Mouse (Mus musculus) neural tube, embryonic 13.5 days (tissue): ENCODE results near the gene Fbxw7. TPM values are rescaled to one million over a fixed set of nuclear protein-coding genes. Genes with fewer than 3 reads are reported as not detected.
A peak's percentile ranks its signal among the peaks of the same experiment; 100 is the strongest.

Experiments used
- ATAC-seq: fragments of 200-750 bp; cut with Nextera tagmentation; 2 replicates; pipeline ENCODE4 v1.8.0; 2017; ENCODE audit warnings: low read depth, mild to moderate bottlenecking, moderate TSS enrichment, moderate library complexity
- H3K27ac ChIP-seq: fragments of 300-500 bp; sonication (generic); replicated peaks from 2 replicates; pipeline ENCODE4 v1.5.1; 2015; ENCODE audit warnings: moderate library complexity, mild to moderate bottlenecking, inconsistent platforms
- H3K27me3 ChIP-seq: fragments of 300-500 bp; sonication (generic); 2 replicates; pipeline ENCODE4 v1.6.1; 2015; ENCODE audit warnings: mild to moderate bottlenecking, inconsistent platforms
- H3K36me3 ChIP-seq: fragments of 300-500 bp; sonication (generic); 2 replicates; pipeline ENCODE4 v1.6.1; 2015; ENCODE audit warnings: mild to moderate bottlenecking, inconsistent platforms
- H3K4me1 ChIP-seq: fragments of 300-500 bp; sonication (generic); replicated peaks from 2 replicates; pipeline ENCODE4 v1.6.1; 2015; ENCODE audit warnings: inconsistent platforms
- H3K4me2 ChIP-seq: fragments of 300-500 bp; sonication (generic); 2 replicates; pipeline ENCODE4 v1.6.1; 2015; ENCODE audit warnings: inconsistent platforms, mild to moderate bottlenecking, moderate library complexity
- H3K4me3 ChIP-seq: fragments of 300-500 bp; sonication (generic); 2 replicates; pipeline ENCODE4 v1.5.1; 2015; ENCODE audit warnings: mild to moderate bottlenecking, inconsistent platforms
- H3K9ac ChIP-seq: fragments of 300-500 bp; sonication (generic); 2 replicates; pipeline ENCODE4 v1.6.1; 2015; ENCODE audit warnings: moderate library complexity, mild to moderate bottlenecking, inconsistent platforms
- H3K9me3 ChIP-seq: fragments of 300-500 bp; sonication (generic); 2 replicates; pipeline ENCODE4 v1.6.1; 2016; ENCODE audit warnings: inconsistent platforms
- WGBS: fragments of 180-500 bp; shearing (Covaris S2); methylation state at CpG from one replicate; pipeline ENCODE4 v1.1.7; 2015; 5-methylcytosine and 5-hydroxymethylcytosine counted together
- polyA plus RNA-seq: library from polyadenylated mRNA; unstranded; fragments of >200 nt; fragmentation: Nextera tagmentation; extraction: Ambion mirVana; gene quantifications from 2 replicates; pipeline ENCODE4 v1.2.1, GENCODE M21; 2015

The Fbxw7 gene
- 27.2 and 31.9 TPM in 2 replicates for polyA plus RNA-seq

DNA sequence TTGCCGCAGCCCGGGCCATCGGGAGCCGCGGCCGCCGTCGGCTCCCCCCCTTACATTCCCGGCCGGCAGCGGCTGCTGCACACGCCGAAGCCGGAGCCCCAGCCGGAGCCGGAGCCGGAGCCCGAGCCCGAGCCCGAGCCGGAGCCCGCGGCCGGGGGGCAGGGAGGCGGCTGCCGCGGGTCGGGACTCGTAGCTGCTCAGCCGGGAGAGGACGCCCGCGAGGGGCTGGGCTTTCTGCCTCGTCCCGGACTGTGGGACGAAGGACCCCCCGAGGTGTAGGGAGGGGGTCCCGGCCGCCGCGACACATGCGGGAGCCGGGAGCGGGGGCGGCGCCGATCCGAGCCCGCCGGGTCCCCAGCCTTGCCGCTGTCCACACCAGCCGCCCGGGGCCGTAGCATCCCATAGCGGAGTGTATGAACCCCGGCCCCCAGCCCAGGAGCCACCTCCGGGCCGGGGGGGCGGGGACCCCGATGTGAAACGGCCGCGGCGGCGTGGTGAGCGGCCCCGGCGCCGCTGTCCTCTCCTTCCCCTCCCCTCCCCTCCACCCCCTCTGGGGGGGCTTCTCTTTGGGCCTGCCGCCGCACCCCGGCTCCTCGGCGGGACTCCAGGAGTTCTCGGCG lies at the start of gene Fbxw7:
Gene Fbxw7, plus strand, starts transcription at position 507 of the 620 bp plus-strand sequence.
- peak; percentile 64 for ATAC-seq
- Histone ChIP-seq H3K4me1 (peaks cover 36% of the 10 kb centered on the region), H3K36me3 (no peaks in the 10 kb centered on the region), H3K9ac (peak within 1 kb of the TSS; percentile 93), H3K4me3 (peak within 1 kb of the TSS; percentile 78), H3K9me3 (no peaks in the 10 kb centered on the region), H3K27me3 (no peaks in the 10 kb centered on the region), H3K27ac (peak within 1 kb of the TSS; percentile 95), H3K4me2 (peak within 1 kb of the TSS; percentile 99)
- WGBS: under 1% methylated on average over 37 of the region's 76 CpGs

DNA sequence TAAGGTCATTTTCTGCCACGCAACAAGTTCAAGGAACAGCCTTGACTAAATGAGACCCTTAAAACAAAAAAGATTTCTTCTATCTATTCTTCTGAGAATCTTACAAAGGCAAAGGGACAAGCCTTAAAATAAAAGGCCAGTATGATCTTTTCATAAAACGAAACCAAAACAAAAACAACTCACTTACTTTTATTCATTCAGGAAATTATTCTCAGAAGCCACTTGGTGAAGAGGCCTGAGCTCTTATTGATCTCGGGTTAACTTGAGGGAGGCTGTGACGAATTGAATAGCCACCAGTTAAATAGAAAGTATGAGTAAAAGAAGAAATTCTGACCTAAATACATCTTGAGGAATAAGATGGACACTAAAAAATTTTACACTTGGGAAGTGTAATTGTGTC lies 46.1 kb upstream of the Fbxw7 start:
- Histone ChIP-seq H3K9me3 (no peaks in the 10 kb centered on the region), H3K4me3 (no peak overlapping the region), H3K9ac (no peak overlapping the region), H3K36me3 (no peaks in the 10 kb centered on the region), H3K27ac (no peak overlapping the region), H3K27me3 (no peaks in the 10 kb centered on the region), H3K4me1 (no peaks in the 10 kb centered on the region), H3K4me2 (no peak overlapping the region)
- 88% methylated on average over 4 of the region's 4 CpGs for WGBS
- ATAC-seq: no peak

DNA sequence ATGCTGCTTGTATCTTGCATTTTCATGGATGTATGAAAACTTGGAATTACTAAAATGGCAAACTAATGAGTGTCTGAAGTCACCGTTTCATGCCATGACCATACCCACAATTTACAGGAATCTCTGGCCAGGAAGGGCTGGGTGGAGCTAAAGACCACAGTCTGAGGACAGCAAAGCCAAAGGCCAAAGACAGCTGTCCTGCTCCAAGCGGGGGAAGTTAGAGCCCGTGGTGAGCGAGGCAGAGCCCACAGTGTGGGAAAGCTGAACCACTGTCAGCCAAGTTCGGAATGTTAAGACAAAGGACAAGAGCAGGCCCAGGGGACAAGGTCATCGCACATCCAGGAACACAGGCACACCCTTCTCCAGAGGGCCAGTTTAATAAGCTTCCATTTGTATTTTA lies 45.7 kb upstream of the Fbxw7 start:
- ATAC-seq: no peak
- no peaks in the 10 kb centered on the region for H3K4me1 ChIP-seq
- H3K9ac ChIP-seq: no peak overlapping the region
- H3K27me3 ChIP-seq: no peaks in the 10 kb centered on the region
- H3K4me3 ChIP-seq: no peak overlapping the region
- H3K27ac ChIP-seq: no peak overlapping the region
- H3K9me3 ChIP-seq: no peaks in the 10 kb centered on the region
- no peak overlapping the region for H3K4me2 ChIP-seq
- no peaks in the 10 kb centered on the region for H3K36me3 ChIP-seq
- WGBS: 80% methylated on average over 6 of the region's 6 CpGs

DNA sequence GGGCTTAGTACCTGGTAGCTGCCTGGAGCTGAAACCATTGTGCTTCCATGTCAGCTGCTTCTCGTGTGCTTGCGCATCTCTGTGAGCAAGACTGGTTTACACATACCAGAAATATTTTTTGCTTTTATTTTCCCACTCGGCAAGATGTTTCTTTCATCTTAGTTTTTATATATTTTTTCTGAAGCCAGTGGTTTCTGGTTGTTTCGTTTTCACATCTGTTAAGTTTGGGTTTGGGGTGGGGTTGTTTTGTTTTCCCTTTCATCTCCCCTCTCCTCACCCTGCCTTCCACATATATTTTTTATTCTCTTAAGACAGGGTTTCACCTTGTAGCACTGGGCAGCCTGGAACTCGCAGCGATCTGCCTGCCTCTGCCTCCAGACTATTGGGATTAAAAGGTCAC lies 44.5 kb upstream of the Fbxw7 start:
- no peak for ATAC-seq

DNA sequence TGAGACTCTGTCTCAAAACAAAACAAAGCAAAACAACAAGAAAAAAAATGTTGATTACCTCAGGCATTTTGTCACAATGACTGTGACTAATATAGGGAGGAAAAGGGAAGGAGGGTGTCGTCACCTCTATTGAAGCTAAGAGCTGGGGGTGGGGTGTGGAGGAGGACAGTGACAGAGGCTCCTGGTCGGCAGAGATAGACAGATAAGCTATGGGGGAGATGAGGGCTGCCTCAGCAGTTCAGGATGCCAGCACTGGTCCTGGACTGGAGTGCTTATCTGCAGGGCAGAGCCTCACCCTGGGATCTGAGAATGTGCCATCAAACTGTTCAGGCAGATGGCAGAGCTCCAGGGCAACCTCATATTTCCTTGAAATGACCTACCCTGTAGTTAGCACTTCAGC lies 43.1 kb upstream of the Fbxw7 start:
- H3K4me3 ChIP-seq: no peak overlapping the region
- WGBS: 49% methylated on average over 2 of the region's 2 CpGs
- no peaks in the 10 kb centered on the region for H3K4me1 ChIP-seq
- H3K9me3 ChIP-seq: no peaks in the 10 kb centered on the region
- no peak for ATAC-seq
- no peak overlapping the region for H3K4me2 ChIP-seq
- H3K36me3 ChIP-seq: no peaks in the 10 kb centered on the region
- H3K9ac ChIP-seq: no peak overlapping the region
- H3K27ac ChIP-seq: no peak overlapping the region
- no peaks in the 10 kb centered on the region for H3K27me3 ChIP-seq

More for the DNA sequence above, 44.5 kb upstream of the Fbxw7 start:
- no peaks in the 10 kb centered on the region for H3K36me3 ChIP-seq
- no peaks in the 10 kb centered on the region for H3K9me3 ChIP-seq
- H3K4me3 ChIP-seq: no peak overlapping the region
- H3K27ac ChIP-seq: no peak overlapping the region
- no peaks in the 10 kb centered on the region for H3K27me3 ChIP-seq
- H3K4me2 ChIP-seq: no peak overlapping the region
- no peaks in the 10 kb centered on the region for H3K4me1 ChIP-seq
- WGBS: 95% methylated on average over 6 of the region's 6 CpGs
- no peak overlapping the region for H3K9ac ChIP-seq

DNA sequence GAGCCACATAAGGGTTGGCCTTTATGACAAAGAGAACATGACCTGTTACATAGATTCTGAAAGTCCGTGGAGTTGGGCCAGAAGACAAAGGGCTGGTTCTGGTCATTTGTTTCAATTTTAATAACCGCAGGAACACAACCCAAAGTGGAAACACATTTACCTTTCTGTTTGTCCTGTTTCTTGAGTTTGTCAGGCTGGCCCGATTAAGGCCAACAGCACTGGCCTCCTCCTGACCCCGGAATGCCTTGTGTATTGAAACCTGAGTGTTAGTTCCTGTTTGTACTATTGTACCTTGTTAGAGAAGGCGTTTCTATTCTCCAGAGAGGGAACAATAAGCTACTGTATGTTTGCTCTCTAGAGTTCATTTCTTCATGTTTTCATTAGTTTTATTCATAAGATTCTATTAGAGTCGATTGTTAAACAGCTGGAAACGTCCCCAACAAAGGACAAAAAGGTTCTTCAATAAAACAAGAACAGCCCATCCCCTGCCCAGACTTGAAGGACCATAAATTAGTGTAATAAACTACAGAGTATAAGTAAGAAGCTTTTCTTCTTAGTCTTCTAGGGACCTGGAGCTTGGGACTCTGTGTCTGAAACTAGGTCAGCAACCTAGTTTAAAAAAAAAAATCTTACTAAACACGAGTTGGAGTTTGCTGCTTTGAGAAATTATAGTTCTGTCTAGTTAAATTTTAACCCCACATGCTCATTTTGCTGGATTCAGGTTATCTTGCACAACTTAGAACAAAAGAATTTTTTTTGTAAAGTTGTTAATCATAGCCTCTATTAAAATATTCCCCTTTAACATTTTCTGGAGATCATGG lies 40.6 kb upstream of the Fbxw7 start:
- WGBS: 20% methylated on average over 8 of the region's 8 CpGs
- no peak overlapping the region for H3K4me2 ChIP-seq
- H3K27ac ChIP-seq: no peak overlapping the region
- no peak for ATAC-seq
- no peaks in the 10 kb centered on the region for H3K27me3 ChIP-seq
- no peaks in the 10 kb centered on the region for H3K36me3 ChIP-seq
- H3K9me3 ChIP-seq: no peaks in the 10 kb centered on the region
- no peak overlapping the region for H3K9ac ChIP-seq
- H3K4me3 ChIP-seq: no peak overlapping the region
- H3K4me1 ChIP-seq: no peaks in the 10 kb centered on the region

DNA sequence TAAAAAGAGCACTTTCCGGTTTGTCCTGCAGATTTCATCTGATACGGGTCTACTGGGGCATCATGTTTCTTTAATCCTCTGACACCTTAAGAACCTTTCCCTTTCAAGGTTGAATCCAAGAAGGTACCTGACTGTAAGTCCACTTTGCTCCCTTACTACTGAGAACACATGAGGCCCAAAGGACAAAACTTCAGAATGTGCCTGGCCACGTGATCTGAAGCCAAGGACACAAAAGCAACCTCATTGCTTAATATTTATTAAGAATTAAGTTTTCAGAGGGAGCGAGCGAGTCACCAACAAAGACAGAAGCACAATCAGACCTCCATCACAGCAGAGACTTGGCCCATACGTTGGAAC lies 40.0 kb upstream of the Fbxw7 start:
- 72% methylated on average over 6 of the region's 6 CpGs for WGBS
- no peak overlapping the region for H3K27ac ChIP-seq

DNA sequence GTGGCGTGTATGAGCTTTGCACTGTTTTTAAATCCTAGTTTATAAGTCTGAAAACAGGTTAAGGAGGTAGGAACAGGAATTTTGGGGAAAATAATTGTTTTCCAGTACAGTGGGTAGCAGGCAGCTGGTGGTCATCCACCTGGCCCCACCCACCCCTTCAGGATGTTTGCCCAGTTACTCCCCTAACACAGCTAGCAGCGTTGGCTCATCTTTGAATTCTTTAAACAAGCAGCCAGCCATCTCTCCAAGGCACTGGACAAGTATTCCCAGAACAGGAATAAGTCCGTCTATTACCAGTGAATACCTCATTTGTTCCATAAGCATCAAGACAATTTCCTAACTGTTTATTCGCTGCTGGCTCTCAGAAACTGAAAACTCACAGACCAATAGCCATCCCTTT lies 39.5 kb upstream of the Fbxw7 start:
- no peaks in the 10 kb centered on the region for H3K27me3 ChIP-seq
- H3K4me3 ChIP-seq: no peak overlapping the region
- H3K9ac ChIP-seq: no peak overlapping the region
- H3K4me2 ChIP-seq: no peak overlapping the region
- H3K27ac ChIP-seq: no peak overlapping the region
- H3K9me3 ChIP-seq: no peaks in the 10 kb centered on the region
- ATAC-seq: no peak
- 62% methylated on average over 4 of the region's 4 CpGs for WGBS
- H3K4me1 ChIP-seq: no peaks in the 10 kb centered on the region
- no peaks in the 10 kb centered on the region for H3K36me3 ChIP-seq

More for the DNA sequence above, 40.0 kb upstream of the Fbxw7 start:
- no peak overlapping the region for H3K9ac ChIP-seq
- no peaks in the 10 kb centered on the region for H3K9me3 ChIP-seq
- H3K4me1 ChIP-seq: no peaks in the 10 kb centered on the region
- no peak overlapping the region for H3K4me3 ChIP-seq
- ATAC-seq: no peak
- H3K4me2 ChIP-seq: no peak overlapping the region
- H3K27me3 ChIP-seq: no peaks in the 10 kb centered on the region
- no peaks in the 10 kb centered on the region for H3K36me3 ChIP-seq

DNA sequence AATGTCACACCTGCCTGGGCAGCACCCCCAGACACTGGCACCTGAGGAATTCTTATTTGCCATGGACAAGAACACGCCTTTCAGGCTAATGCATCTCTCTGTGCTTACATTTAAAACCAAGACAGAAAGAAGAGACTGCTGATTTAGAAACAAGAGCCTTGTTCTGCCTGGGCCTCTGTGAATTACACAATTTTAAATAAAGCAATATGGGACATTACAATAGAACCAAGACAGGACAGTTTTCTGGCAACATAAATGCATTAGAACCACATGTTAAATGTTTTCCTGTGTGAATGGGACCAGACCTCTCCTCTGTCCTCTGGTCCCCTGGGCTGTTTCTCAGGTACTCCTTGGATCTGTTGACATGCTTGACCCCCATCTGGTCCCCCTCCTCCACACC lies 39.0 kb upstream of the Fbxw7 start:
- ATAC-seq: no peak
- no peaks in the 10 kb centered on the region for H3K27me3 ChIP-seq
- no peaks in the 10 kb centered on the region for H3K4me1 ChIP-seq
- no peaks in the 10 kb centered on the region for H3K9me3 ChIP-seq
- 85% methylated on average over 1 of the region's 1 CpGs for WGBS
- no peak overlapping the region for H3K9ac ChIP-seq
- no peaks in the 10 kb centered on the region for H3K36me3 ChIP-seq
- H3K4me3 ChIP-seq: no peak overlapping the region
- no peak overlapping the region for H3K4me2 ChIP-seq
- no peak overlapping the region for H3K27ac ChIP-seq

DNA sequence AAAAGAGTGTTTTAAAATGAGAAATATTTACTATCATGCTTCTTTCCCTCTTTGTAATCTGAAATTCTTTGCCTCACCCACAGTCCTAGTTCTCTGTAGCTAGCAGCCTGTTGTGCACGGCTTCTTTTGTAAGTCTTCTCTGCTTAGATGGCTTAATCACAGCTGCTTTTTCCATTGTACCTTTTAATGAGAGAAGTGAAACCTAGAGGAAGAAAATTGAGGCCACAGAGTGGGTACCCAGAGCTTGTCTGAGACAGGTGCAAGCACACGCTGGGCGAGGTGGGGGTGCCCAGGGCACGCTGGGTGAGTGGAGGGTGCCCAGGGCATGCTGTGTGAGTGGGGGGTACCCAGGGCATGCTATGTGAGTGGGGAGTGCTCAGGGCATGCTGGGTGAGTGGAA lies 27.2 kb upstream of the Fbxw7 start:
- no peaks in the 10 kb centered on the region for H3K36me3 ChIP-seq
- WGBS: 90% methylated on average over 4 of the region's 4 CpGs
- no peak overlapping the region for H3K4me2 ChIP-seq
- no peak overlapping the region for H3K9ac ChIP-seq
- no peaks in the 10 kb centered on the region for H3K4me1 ChIP-seq
- H3K4me3 ChIP-seq: no peak overlapping the region
- no peaks in the 10 kb centered on the region for H3K27me3 ChIP-seq
- H3K27ac ChIP-seq: no peak overlapping the region
- H3K9me3 ChIP-seq: peaks cover 6% of the 10 kb centered on the region
- no peak for ATAC-seq

DNA sequence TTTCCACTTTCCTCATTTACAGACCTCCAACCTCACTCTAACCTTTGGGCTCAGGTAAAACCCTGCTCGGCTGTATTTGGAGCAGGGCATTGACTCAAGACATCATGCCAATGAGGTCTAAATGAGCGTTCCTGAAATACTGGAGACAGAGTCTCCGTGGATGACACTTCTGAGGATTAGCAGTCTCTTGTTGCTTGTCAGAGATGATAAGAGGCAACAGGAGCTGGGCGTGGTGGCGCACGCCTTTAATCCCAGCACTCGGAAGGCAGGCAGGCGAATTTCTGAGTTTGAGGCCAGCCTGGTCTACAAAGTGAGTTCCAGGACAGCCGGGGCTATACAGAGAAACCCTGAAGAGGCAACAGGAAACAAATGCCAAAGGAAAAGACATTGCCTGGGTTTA lies 11.0 kb upstream of the Fbxw7 start:
- no peak overlapping the region for H3K27ac ChIP-seq
- no peak overlapping the region for H3K4me3 ChIP-seq
- no peak overlapping the region for H3K9ac ChIP-seq
- ATAC-seq: no peak
- no peak overlapping the region for H3K4me2 ChIP-seq
- 80% methylated on average over 9 of the region's 9 CpGs for WGBS
- H3K9me3 ChIP-seq: no peaks in the 10 kb centered on the region
- H3K4me1 ChIP-seq: no peaks in the 10 kb centered on the region
- no peaks in the 10 kb centered on the region for H3K36me3 ChIP-seq
- no peaks in the 10 kb centered on the region for H3K27me3 ChIP-seq

DNA sequence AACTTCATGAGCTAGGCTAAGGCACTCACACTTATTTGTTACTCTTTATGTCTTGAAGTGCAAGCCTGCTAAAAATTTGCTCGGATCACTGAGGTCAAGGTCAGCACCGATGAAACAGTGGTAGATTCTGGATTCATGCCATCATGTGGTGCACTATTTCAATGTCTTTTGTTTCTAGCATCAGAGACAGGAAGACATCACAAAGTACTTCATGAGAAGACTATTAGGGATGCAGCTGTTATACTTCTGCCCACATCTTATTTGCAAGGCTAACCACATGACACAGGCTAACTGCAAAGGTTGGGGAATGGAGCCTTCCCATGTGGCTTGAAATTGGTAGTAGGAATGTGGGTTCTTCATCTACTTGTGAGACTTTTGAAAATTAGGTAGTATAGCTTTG lies 8.9 kb upstream of the Fbxw7 start:
- Histone ChIP-seq H3K27me3 (no peaks in the 10 kb centered on the region), H3K4me1 (no peaks in the 10 kb centered on the region), H3K4me2 (no peak overlapping the region), H3K4me3 (no peak overlapping the region), H3K9me3 (no peaks in the 10 kb centered on the region), H3K9ac (no peak overlapping the region), H3K36me3 (no peaks in the 10 kb centered on the region), H3K27ac (no peak overlapping the region)
- 79% methylated on average over 2 of the region's 2 CpGs for WGBS
- ATAC-seq: no peak

DNA sequence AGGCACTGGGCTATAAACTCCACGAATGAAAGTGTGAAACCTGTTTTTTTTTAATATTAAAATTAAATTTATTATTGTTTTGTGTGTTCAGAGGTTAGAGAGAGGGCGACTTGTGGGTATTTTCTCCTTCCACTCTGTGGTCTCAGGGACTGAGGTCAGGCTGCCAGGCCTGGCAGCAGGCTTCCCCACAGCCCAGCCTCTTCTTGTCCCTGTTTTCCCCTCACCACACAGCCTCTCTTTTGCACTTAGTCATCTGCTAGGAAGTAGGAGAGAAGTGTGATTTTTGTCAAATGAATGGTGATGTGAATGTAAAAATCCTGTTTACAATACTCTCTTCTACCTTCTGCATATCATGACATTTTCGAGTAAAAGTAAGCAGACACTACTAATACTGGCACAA lies 7.2 kb upstream of the Fbxw7 start:
- H3K9ac ChIP-seq: no peak overlapping the region
- H3K27me3 ChIP-seq: no peaks in the 10 kb centered on the region
- no peaks in the 10 kb centered on the region for H3K9me3 ChIP-seq
- H3K4me3 ChIP-seq: no peak overlapping the region
- no peak for ATAC-seq
- H3K36me3 ChIP-seq: no peaks in the 10 kb centered on the region
- 79% methylated on average over 3 of the region's 3 CpGs for WGBS
- H3K27ac ChIP-seq: no peak overlapping the region
- H3K4me2 ChIP-seq: no peak overlapping the region
- H3K4me1 ChIP-seq: peaks cover 10% of the 10 kb centered on the region
